In genomic region chr9:40963586-40964417, GRCm38 (mm10) we compare ENCODE assay signal across 8 mouse cellular contexts. TPM values are rescaled to one million over a fixed set of nuclear protein-coding genes. Genes with fewer than 3 reads are reported as not detected.
DNase-seq lines count a peak whose midpoint lies in the region; ATAC-seq and TF ChIP-seq lines count a peak whose summit lies in the region.
"Had no signal": no experiment of that assay in that cellular context is flagged by ENCODE, and none has a peak within 500 bp of the region (broad histone marks: within the 10 kb centered on the region; RNA-seq: fewer than 3 reads in every experiment).

Gene Jhy (minus strand): TSS chr9:40964118.

- no peak for DNase-seq in liver, embryonic 11.5 days (ENCODE audit: low spot score)
- no peak for DNase-seq in liver
- DNase-seq in hindbrain, postnatal 0 days (ENCODE audit: low spot score) = peak; percentile 55
- DNase-seq in T-cell, adult 2 months (ENCODE audit: low spot score) = no peak

- H3K9ac ChIP-seq in liver, embryonic 11.5 days (ENCODE audit: low read depth, low read length) = no peak within 1 kb of the TSS
- peak within 1 kb of the TSS; percentile 65 for H3K9ac ChIP-seq in embryonic facial prominence, embryonic 13.5 days
- H3K9ac ChIP-seq in hindbrain, postnatal 0 days (replicated peaks; ENCODE audit: low read length) = peak within 1 kb of the TSS; percentile 70
- H3K9ac ChIP-seq in neural tube, embryonic 14.5 days (replicated peaks; ENCODE audit: low read depth, low read length) = peak within 1 kb of the TSS; percentile 76

- peaks cover 36% of the 10 kb centered on the region for H3K27me3 ChIP-seq in liver, embryonic 11.5 days (replicated peaks; ENCODE audit: control insufficient read depth, insufficient read depth, low read length)
- peaks cover 50% of the 10 kb centered on the region for H3K27me3 ChIP-seq in embryonic facial prominence, embryonic 13.5 days
- H3K27me3 ChIP-seq in hindbrain, postnatal 0 days (ENCODE audit: insufficient read depth, low read length) = no peaks in the 10 kb centered on the region; the same call in 1 of the 2 replicates
- 0 out of 2 replicates have a peak, but pooled peaks cover 5% of the 10 kb centered on the region for H3K27me3 ChIP-seq in neural tube, embryonic 14.5 days (ENCODE audit: control insufficient read depth, insufficient read depth, low read length)

- no peaks in the 10 kb centered on the region for H3K9me3 ChIP-seq in liver, embryonic 11.5 days (ENCODE audit: control insufficient read depth, low read length)
- H3K9me3 ChIP-seq in embryonic facial prominence, embryonic 13.5 days = no peaks in the 10 kb centered on the region
- H3K9me3 ChIP-seq in hindbrain, postnatal 0 days (ENCODE audit: low read length) = no peaks in the 10 kb centered on the region
- H3K9me3 ChIP-seq in neural tube, embryonic 14.5 days (ENCODE audit: control insufficient read depth, low read length) = no peaks in the 10 kb centered on the region

- H3K4me2 ChIP-seq in liver, embryonic 11.5 days = peak within 1 kb of the TSS; percentile 65
- H3K4me2 ChIP-seq in embryonic facial prominence, embryonic 13.5 days = peak within 1 kb of the TSS; percentile 94
- H3K4me2 ChIP-seq in hindbrain, postnatal 0 days (ENCODE audit: low read depth, low read length) = peak within 1 kb of the TSS; percentile 97
- H3K4me2 ChIP-seq in neural tube, embryonic 14.5 days (ENCODE audit: low read depth, low read length) = peak within 1 kb of the TSS; percentile 95

- H3K36me3 ChIP-seq in liver, embryonic 11.5 days (ENCODE audit: control insufficient read depth, insufficient read depth, low read length) = no peaks in the 10 kb centered on the region
- H3K36me3 ChIP-seq in embryonic facial prominence, embryonic 13.5 days = no peaks in the 10 kb centered on the region
- no peaks in the 10 kb centered on the region for H3K36me3 ChIP-seq in hindbrain, postnatal 0 days (ENCODE audit: insufficient read depth, low read length)
- no peaks in the 10 kb centered on the region for H3K36me3 ChIP-seq in neural tube, embryonic 14.5 days (ENCODE audit: control insufficient read depth, insufficient read depth, low read length)

- H3K27ac ChIP-seq in liver, embryonic 11.5 days (ENCODE audit: low read depth, low read length) = no peak within 1 kb of the TSS
- H3K27ac ChIP-seq in embryonic facial prominence, embryonic 13.5 days = no peak within 1 kb of the TSS
- H3K27ac ChIP-seq in hindbrain, postnatal 0 days = peak within 1 kb of the TSS; percentile 54
- H3K27ac ChIP-seq in neural tube, embryonic 14.5 days (ENCODE audit: low read depth, low read length) = 0 out of 2 replicates have a peak within 1 kb of the TSS, but pooled peaks have one; percentile 13

- 2% methylated on average over 39 of the region's 51 CpGs for WGBS in liver, embryonic 11.5 days
- under 1% methylated on average over 48 of the region's 51 CpGs for WGBS in embryonic facial prominence, embryonic 13.5 days
- WGBS in hindbrain, postnatal 0 days = 2% methylated on average over 47 of the region's 51 CpGs
- 2% methylated on average over 48 of the region's 51 CpGs for WGBS in neural tube, embryonic 14.5 days

- peak within 1 kb of the TSS; percentile 42 for H3K4me3 ChIP-seq in liver, embryonic 11.5 days (ENCODE audit: low read depth, low read length)
- H3K4me3 ChIP-seq in embryonic facial prominence, embryonic 13.5 days = peak within 1 kb of the TSS; percentile 48
- H3K4me3 ChIP-seq in hindbrain, postnatal 0 days (ENCODE audit: low read length) = peak within 1 kb of the TSS; percentile 57
- peak within 1 kb of the TSS; percentile 45 for H3K4me3 ChIP-seq in neural tube, embryonic 14.5 days (ENCODE audit: low read depth, low read length)
- H3K4me3 ChIP-seq: myocyte had no signal

- ATAC-seq in liver, embryonic 11.5 days (replicated peaks; ENCODE audit: low FRiP score) = 0 out of 2 replicates have a peak, but pooled peaks have one; percentile 18
- ATAC-seq in embryonic facial prominence, embryonic 13.5 days (ENCODE audit: insufficient number of reproducible peaks, insufficient read depth, low FRiP score, low TSS enrichment, low read depth) = 0 out of 2 replicates have a peak, but pooled peaks have one; percentile 62
- ATAC-seq in hindbrain, postnatal 0 days = peak; percentile 62
- peak; percentile 84 for ATAC-seq in neural tube, embryonic 14.5 days (ENCODE audit: low read depth)
- ATAC-seq in erythroblast, adult 5-6 weeks (replicated peaks; ENCODE audit: low FRiP score, poor library complexity, severe bottlenecking) = no peak

- no peaks in the 10 kb centered on the region for H3K4me1 ChIP-seq in liver, embryonic 11.5 days (replicated peaks; ENCODE audit: control insufficient read depth, insufficient read depth, low read length)
- H3K4me1 ChIP-seq in embryonic facial prominence, embryonic 13.5 days = peaks cover 12% of the 10 kb centered on the region
- H3K4me1 ChIP-seq in hindbrain, postnatal 0 days (ENCODE audit: insufficient read depth, low read length) = 0 out of 2 replicates have a peak, but pooled peaks cover 2% of the 10 kb centered on the region
- peaks cover 3% of the 10 kb centered on the region; the same call in 1 of the 2 replicates for H3K4me1 ChIP-seq in neural tube, embryonic 14.5 days (ENCODE audit: control insufficient read depth, insufficient read depth, low read length)

- no peak for TF ChIP-seq CTCF in hindbrain, postnatal 0 days (IDR thresholded peaks at IDR 0.05; ENCODE audit: low read depth)

RNA-seq across cellular contexts. Expression of gene Jhy, which starts in this region (rescaled TPM):
- polyA plus RNA-seq in liver, embryonic 11.5 days (2014; fragmentation: Nextera tagmentation; extraction: Ambion mirVana) = 0.16 TPM in 1 of 2 replicates, not detected in the other
- polyA plus RNA-seq in embryonic facial prominence, embryonic 13.5 days (2015; fragmentation: Nextera tagmentation; extraction: Ambion mirVana) = 0.14 TPM in 1 of 2 replicates, not detected in the other
- total RNA-seq in hindbrain, postnatal 0 days (2014; rRNA removed) = 0.90 and 0.99 TPM in 2 replicates
- 1.1 and 1.8 TPM in 2 replicates for polyA plus RNA-seq in hindbrain, postnatal 0 days (2015; fragmentation: Nextera tagmentation; extraction: Ambion mirVana)
- polyA plus RNA-seq in neural tube, embryonic 14.5 days (2014; fragmentation: Nextera tagmentation; extraction: Ambion mirVana) = 1.8 and 2.3 TPM in 2 replicates
- not detected in 2 replicates for total RNA-seq in erythroblast, adult 5-6 weeks (2015; ENCODE audit: low replicate concordance)
- total RNA-seq in erythroblast, adult 5-6 weeks (2017; ENCODE audit: low replicate concordance) = not detected in 2 replicates
- polyA plus RNA-seq: myocyte had no signal

Comparison
In these comparisons a context has a peak if more than half of its experiments do, and no peak if none do; other contexts are left out.
1. Peak in ATAC-seq, H3K4me3 ChIP-seq and H3K4me2 ChIP-seq in liver, embryonic 11.5 days; RNA of the gene not detected or under 1 TPM.
2. Peak in ATAC-seq, H3K4me3 ChIP-seq, H3K9ac ChIP-seq and H3K4me2 ChIP-seq in embryonic facial prominence, embryonic 13.5 days; RNA of the gene not detected or under 1 TPM.
3. H3K27ac ChIP-seq: peak in hindbrain, postnatal 0 days (single experiment) and neural tube, embryonic 14.5 days (single experiment); none in liver, embryonic 11.5 days (single experiment) and embryonic facial prominence, embryonic 13.5 days (single experiment).
4. Peak in every context shown above with its lines, with median percentiles within 50 percentile points of each other: H3K4me2 ChIP-seq and H3K4me3 ChIP-seq.